Mouse (Mus musculus) 3134 (cell line): ENCODE data around the gene Emp3.

Source experiments
- DNase-seq: peaks from one replicate; pipeline ENCODE4 v3.0.0-alpha.2; 2011; ENCODE audit warnings: low spot score; ENCODE audit not compliant: insufficient read length; ENCODE audit errors: extremely low read depth

The Emp3 gene

GRCm38 (mm10) chr7:45870282-45871058 lies 50.7 kb downstream of the Emp3 start:
- no peak for DNase-seq

DNA sequence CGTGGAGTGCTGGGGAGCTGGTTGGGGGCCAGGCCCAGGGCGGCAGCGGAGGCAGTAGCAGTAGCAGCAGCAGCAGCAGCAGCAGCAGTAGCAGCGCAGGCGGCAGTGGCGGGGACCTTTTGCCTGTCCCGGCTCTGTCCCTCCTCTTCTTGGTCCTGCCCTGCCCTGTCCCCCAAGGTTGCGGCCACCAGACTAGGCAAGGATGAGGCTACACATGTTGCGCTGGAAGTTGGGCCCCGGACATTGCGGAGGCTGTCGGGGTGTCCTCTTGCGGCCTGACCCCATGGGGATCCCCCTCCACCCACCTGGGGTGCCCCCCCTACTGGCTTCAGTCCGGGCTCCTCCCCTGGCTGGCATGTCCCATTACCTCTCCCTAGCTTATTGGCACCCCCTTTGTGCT lies 51.4 kb downstream of the Emp3 start:
- no peak for DNase-seq

- DNase-seq: no peak
Observed at GRCm38 (mm10) chr7:45869107-45869670, 52.0 kb downstream of the Emp3 start.
